Mouse (Mus musculus): Measurements from ENCODE around the gene Slc35c2.

The Slc35c2 gene

DNA sequence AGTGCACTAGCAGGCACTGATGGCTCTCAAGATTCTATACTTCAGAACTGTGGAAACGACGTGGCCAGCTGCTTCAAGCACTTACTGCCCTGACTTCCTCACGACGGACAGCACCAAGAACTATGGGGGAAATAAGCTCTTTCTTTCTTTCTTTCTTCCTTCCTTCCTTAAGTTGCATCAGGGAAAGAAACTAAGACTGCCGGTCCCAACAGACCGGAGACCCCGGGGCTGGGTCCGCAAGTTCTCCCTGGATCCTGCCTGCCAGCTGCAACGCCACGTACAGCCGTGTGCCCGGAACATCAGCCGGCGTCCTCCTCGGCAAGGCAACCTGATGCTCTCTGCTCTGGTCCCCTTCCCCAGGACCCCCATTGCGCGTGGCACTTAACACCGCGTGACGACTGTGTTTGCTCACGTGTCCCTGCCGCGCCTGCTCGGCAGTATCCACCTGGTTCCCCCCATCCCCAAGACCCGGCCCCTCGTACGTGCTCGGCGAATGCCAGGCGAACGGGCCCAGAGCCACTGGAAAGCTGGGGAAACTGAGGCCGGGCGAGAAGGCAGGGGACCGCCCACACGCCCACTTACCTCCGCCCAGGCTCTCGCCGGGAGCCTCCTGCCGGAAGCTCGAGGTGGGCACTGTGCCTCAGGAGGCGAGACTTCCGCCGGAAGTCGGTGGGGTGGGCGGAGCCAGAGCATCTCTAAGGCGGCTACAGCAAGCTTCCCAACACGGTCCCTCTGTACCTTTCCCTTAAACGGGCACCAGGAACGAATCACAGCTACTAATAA lies at the start of gene Slc35c2:
Slc35c2 (minus strand) TSS at position 668 of the 783 bp plus-strand sequence.
- peak; percentile 67 for ATAC-seq (ENCODE audit: low TSS enrichment)

DNA sequence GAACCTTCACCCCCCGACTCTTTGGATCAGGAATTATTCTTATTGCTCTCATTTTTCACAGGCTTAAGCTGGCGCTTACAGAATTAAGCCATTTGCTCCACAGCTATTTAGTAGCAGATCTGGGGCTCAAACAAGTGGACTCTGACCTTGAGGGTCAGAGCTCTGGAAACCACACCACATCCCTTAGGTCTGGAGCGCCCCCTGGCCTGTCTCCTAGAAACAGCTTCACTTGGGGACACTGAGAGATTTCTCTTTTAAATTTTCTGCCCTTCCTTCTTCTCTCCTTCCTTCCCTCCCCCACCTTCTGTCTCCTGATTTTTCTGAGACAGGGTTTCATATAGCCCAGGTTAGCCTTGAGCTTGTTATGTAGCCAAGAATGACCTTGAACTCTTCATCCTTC lies 49.5 kb upstream of the Slc35c2 start:
- no peak for ATAC-seq (ENCODE audit: low TSS enrichment)

DNA sequence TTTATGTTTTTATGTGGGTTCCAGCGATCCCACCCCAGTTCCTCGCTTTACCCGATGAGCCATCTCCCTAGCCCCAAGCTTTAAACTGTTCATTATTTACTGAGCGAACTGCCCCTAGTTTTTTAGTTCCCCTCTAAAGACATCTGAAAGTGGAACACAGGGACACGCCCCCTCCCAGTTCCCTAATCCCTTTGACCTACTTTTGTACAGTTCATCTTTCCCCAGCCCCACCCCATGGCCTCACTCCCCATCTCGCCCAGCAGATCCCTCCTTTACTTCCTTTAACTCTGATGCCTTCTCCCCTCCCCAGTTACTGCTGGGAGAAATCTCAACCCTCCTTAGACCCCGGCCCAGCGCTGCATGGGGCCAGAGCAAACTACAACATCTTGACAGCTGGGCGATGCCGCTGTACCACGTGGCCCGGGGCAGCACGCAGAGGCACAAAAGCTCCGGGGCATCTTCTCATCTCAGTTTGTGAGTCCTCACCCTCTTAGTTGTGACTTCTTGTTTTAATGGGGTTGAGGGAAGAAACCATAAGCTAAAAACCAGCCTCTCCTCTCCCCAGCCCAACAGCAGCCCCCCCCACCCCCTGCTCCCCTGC lies 45.0 kb upstream of the Slc35c2 start:
- no peak for ATAC-seq (ENCODE audit: low TSS enrichment)

DNA sequence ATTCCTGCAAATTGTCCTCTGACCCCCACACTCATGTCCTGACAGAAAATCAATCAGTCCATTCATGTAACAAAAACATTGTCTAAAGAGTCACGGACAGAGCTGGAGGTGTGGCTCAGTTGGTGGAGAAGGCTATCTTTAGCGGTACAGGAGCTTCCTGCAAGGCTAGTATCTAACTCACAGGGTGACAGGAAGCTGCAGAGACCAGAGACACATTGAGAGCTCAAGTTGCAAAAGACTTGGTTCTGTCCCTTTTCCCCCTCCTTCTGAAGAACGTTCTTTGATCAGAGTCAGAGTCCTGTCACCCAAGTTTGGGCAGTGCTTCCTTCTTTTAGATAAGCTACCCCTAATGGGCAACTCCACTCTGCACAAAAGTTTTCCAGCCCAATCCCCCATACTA lies 42.0 kb upstream of the Slc35c2 start:
- ATAC-seq (ENCODE audit: low TSS enrichment): no peak

DNA sequence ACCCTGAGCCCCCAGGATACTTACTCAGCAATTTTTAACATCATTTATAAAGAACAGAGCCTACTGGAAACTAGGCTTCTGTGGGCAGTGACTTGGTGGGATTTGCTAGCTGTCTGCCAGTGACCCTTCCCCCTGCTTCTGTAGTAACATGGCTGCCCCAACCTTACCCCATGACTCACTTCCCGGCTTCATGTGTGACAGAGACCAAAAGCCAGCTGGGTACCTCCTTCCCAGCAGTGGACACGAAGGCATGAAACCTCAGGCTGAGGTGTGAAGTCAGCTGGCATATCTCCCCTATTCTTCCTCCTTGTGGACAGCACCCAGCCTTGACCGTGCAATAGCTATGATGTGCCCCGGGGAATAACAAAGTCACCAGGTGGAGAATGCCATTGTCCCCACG lies 41.1 kb upstream of the Slc35c2 start:
- ATAC-seq (ENCODE audit: low TSS enrichment): no peak

DNA sequence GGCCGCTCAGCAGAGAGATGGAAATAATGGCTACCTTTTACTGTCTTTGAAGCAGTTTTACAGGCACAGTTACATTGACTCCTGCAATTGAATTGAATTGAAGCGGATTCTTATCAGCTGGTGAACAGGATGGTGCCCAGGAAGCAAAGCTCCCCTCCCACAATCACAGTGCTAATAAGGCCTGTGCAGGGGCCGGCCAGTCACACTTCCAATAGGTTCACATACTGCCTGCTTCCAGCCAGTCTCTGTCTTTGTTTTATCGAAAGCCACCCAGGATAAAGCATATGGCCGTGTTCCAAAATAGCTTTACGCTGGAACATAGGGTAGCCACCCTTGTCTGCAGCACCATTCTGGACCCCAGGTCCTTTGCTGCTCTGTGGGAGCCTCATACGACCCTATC lies 39.7 kb upstream of the Slc35c2 start:
- no peak for ATAC-seq (ENCODE audit: low TSS enrichment)

DNA sequence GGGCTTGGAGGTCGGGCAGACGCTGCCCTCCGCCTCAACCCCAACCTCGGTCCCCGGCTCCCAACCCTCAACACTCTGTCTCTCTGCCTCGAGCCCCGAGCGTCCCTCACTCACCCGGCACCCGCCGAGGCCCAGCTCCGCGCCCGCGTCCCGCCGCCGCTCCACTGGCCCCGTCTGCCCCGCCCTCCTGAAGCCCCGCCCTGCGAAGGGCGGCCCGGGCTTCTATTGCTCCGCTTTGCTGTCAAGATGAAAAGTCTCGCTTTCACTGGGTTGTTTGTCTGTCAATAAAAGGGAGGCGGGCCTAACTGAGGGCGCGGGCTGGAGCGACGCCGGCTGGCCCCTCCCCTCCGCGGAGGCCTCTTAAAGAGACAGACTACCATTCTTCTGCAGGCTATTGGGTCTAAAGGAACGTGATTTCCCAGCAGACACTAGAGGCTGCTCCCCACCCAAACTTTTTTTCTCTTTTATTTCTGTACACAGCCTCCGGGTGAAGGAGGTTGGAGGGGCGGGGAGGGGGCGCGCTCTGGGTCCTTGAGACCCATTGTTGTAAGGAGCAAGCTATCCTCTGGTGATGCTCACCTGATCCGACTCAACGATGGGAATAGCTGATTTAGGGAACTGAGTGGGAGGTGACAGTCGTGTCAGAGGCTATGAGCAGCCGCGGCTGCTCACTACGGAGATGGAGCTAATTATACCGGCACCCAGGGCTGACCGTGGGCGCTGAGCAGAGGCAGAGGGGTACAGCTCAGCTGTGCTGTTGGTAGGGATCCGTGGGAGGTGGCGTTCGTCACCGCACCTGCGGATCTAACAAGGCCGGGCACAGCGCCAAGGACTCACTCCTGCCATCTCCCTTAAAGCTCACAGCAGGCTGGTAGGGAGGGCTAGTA lies 38.9 kb upstream of the Slc35c2 start, which contains the start of gene Elmo2:
Elmo2 (minus strand) TSS at position 176 of the 887 bp plus-strand sequence.
- ATAC-seq (ENCODE audit: low TSS enrichment): peak; percentile 89

DNA sequence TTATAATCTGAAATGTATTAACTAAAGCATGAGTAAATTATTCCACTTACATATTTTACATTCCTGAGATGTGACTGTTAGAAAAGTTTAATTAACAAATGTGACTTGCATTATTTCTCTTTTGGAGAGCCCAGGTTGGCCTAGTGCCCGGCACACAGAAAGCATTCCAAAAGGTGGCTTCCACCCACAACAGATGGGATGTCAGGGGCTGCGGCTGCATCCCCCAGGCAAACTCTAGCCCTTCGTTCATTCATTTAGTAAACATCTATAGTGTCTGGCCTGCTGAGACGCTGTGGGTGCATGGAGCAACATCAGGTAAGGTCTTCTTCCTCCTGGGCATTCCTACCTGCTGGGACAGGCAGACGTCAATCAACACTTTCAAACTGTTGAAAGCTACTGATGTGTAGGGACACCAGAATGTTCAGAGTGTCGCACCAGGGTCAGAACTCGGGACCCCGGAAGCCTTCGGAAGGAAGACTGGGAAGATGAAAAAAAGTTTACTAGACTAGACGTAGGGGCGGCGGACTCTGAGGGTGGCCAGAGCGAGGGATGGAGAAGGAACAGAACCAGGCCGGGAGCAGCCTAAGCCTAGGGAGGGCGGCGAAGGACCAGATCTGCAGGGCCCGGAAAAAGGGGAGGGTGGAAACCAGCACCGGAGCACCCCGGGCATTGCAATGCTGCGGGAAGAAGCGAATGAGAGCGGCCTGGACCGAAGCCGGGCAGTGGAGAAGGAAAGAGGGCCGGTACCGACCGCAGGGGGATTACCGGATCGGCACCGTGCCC lies 38.0 kb upstream of the Slc35c2 start:
- ATAC-seq (ENCODE audit: low TSS enrichment): peak; percentile 0; the same call in 1 of the 2 replicates

DNA sequence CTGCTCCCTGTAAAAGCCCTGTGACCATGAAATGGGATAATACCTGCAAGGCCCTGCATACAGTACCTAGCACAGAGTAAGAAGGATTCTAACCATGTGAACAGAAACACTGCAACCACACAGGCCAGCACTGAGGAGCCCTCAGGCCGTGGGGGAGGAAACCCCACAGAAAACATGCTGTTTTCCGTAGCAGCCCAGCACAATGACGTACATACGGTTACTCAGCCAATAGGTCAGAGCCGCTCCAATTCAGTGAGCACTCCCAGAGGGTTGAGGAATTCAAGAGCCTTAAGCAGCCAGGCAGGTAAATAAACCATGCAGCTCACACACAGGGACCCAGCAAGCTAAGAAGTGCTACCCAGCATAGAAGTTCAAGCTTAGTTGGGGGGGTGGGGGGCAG lies 36.3 kb upstream of the Slc35c2 start:
- ATAC-seq (ENCODE audit: low TSS enrichment): no peak

DNA sequence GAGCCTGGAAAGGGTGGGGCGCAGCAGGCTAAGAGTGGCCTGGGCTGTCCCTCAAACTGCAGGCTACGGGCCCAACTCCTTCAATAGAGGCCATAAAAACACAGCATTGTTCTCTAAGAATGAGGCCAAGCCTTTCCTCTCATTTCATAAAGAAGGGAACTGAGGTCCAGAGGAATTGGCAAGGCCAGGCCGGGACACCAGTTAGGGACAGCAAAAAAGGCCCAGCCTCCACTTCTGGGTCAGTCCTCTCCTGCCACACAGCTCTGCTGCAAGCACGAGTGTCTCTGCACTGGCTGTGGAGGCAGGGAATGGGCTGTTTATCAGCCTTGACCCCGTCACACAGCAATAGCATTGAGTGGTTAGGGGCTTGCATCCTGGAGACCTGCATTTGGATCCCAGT lies 35.8 kb upstream of the Slc35c2 start:
- ATAC-seq (ENCODE audit: low TSS enrichment): no peak

DNA sequence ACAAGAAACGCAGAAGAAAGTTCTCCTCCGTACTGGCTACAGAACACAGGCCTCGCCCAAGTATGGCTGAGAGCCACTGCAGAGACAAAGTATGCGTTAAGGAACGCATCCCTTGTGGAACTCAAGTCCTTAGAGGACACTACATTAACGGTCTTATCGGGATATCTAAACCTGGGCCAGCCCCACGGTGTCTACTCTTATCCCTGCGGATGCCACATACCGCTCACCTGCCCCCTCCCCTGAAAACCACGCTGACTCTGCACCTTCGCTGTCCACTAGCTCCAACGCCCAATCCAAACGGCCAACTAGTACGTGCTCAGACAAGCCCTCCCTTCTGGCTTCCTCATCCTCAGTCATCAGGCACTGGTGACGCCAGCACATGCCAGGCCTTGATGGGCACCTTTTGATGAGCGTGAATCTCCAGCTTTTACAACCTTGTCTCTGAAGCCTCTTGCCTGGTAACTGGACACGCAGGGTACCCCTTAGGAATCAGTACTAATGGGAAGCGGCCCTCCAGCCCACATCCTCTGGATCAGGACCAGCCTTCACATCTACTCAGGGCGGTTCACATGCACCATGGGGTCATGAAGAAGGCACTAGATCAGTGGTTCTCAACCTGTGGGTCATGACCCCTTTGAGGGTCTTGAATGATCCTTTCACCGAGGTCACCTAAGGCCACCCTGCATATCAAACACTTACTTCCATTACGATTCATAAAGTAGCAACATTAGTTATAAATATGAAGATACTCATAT lies 34.5 kb upstream of the Slc35c2 start:
- ATAC-seq (ENCODE audit: low TSS enrichment): no peak

DNA sequence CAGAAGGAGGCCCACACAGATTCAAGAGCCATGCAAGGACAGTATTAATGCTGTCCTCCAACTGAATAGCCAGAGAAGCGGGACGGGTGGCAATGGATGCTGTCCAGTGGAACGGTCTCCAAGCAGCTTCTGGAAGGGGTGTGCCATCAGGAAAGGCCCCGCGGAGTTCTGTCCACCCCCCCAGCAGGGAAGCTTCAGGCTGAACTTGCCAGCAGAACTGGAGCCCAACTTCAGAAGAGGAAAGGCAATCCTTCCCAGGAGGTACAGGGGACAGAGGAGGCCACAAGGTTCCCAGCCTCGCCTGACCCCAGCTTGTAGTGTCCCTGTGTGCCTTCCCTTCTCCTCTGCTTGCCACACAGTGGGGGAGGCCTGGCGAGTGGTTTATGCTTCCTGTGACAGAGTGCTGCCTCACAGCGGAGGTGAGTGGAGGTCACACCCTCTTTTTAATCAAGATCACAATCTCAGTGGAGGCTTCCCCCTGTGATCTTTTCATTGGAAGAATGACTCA lies 33.8 kb upstream of the Slc35c2 start:
- ATAC-seq (ENCODE audit: low TSS enrichment): no peak

DNA sequence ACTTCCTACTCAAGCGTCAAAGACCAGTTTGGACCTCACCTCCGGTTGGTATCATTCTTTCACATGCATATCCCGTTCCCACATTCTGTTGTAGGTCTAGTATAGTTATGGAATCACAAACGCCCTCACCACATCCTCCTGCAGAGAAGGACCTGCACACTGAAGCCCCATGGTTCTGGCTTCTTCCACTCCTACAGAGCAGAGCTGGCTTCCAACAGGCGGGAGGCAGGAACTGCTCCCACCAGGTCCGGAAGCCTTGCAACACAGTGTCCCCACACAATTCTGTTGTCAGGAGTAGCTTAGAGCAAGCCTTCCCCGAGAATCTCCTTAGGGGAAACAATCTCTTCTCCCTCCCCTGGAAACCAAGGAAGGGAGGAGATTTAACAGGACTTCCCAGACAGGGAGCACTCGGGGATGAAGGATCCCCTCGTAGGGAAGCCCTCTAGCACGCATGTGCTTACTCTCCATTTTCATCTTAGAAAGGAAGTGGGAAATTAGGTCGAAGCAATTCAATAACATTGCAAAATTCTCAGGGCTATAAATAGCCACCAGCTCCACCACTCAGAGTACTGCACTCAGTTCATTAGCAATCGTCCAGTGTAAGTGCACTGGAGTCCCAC lies 33.0 kb upstream of the Slc35c2 start:
- ATAC-seq (ENCODE audit: low TSS enrichment): peak; percentile 45; the same call in 1 of the 2 replicates

DNA sequence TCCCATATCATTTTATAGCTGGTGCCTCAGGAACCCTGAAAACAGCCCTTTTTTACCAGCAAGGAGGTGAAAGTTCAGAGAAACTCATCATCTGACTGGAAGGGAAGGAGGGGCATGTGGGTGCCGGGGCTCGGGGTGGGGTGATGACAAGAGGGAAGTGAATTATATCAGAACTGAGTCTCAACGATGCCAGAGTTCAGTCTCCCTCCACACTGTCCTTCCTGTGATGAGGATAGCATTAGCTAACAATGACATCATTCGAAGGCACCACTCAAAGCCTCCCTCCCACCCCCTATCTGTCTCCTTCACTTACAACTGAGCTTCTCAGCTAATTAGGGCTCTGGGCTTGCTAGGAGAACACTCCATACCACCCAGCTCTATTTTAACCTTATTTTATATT lies 31.8 kb upstream of the Slc35c2 start:
- ATAC-seq (ENCODE audit: low TSS enrichment): no peak

DNA sequence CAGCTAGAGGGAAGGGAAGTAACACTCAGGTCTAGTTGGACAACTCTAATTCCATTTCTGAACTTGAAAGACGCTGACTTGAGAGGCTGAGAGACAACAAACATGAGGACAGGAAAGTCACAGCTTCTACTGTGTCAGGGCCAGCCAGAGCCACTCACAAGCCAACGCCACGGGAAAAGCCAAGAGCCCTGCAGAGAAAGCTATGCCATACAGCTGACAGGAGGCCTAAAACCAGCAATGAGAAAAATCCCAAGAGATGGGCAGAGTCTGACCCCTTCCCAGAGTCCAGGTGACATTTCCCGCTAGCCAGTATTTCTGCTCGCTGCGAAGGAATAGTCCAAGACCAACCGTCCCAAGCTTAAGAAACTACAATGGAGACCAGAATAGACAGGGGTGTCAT lies 31.3 kb upstream of the Slc35c2 start:
- no peak for ATAC-seq (ENCODE audit: low TSS enrichment)

DNA sequence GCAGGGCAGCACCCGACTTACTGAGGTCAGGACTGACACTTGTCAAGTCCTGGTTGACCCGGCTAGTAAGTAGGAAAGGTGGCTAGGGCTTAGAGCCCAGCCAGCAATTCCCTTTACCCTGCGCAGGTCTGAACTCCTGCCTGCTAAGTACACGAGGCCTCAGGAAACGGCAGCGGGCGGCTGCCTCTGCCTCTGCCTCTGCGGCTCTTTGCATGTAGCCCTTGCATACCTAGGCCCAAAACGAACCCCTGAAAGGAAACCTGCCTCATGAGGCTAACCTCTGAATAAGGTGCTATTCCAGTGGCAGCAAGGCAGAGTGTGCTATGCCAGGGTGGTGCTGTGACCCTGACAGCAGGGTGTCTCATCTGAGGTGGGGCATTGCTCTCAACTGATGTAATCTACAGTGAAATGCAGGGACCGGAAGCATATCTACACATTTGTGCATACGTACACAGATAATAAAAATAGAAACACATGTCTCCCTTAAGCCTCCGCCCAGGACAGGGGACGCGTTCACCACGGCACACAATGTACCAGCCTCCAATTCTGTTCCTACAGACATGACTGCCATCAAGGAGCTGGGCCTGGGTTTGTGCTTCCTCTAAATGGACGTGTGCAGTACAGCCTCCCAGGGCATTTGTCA lies 30.1 kb upstream of the Slc35c2 start:
- no peak for ATAC-seq (ENCODE audit: low TSS enrichment)

DNA sequence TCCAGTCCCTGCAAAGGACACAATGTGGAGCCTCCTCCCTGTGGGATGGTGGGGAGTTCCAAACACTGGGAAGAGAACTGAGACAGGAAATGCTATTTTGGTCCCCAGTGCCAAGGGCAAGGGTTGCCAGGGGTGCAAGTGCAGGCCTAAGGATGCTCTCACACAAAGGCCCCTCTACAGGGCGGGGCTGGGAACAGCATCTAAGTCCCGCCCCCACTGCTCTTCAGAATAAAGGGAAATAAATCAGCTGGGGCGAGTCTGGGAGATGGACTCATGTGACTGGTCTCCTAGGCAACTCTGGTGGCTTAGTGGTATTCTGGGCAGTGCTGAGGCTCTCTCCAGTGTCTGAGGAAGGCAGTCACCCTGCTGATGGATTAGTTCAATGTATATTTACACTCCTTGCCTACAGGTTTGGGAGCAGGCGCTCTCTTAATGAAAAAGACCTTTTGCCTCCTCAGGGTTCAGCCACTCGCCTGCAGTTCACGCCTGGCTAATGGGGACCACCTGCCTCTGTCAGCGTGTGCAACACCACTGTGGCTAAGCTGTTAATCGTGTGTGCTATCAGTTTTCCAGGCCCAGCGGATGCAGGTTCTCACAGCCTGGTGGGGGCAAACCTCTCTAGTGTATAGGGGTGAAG lies 29.3 kb upstream of the Slc35c2 start:
- peak; percentile 74 for ATAC-seq (ENCODE audit: low TSS enrichment)

DNA sequence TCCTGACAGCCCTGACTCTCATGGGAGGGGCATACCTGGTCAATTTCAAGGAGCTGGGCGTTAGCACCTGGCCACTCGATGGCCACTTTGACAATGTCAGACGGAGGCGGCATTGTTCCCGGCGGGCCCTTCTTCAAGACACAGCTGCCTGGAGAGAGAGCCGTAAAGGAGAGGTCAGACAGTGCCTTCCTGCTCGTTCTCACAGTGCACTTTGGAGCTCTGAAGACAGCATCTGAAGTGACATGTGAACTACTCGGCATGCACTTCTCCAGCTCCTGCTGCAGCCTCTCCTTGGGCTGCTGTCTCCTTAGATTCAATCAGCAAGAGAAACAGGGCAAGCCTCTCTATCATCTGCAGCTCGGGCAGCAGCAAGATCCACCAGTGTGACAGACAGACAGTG lies 28.5 kb upstream of the Slc35c2 start:
- ATAC-seq (ENCODE audit: low TSS enrichment): no peak

DNA sequence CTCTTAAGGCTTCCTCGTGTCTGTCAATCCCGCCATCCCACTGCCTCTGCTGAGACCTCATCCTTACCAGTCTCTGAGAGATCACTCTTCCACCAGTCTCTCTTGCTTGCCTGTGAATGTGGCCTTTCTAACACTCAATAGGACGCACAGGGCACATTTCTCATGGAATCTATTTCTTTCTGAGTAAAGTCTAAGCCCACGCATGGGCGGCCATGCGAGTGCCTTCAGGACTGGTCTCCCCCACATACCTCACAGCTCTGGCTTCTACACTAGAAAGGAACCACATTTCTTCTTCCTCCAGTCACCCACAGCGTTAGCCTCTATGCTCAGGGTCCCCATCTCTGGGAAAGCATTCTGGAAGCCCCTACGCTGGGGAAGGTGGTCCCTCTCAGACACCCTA lies 26.5 kb upstream of the Slc35c2 start:
- no peak for ATAC-seq (ENCODE audit: low TSS enrichment)
